Mouse (Mus musculus): ENCODE results near the gene Gja3.

DNA sequence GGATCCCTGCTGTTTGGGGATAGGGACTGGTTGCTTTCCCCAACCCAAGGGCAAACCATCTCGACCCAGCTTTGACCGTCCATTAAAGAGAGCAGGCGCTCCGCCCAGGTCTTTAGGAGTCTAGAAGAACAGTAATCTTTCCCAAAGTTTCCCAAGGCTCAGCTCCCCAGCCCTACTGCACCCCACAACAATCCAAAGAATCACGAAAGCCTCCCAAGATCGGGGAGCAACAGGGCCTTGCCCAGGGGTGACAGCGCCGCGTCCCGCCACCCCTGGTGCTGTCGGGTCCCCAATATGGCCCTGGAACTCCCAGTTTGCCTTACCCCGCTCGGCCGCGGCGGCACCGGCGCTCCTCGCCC lies 717 bp downstream of the Gja3 start:
- TF ChIP-seq CTCF (conservative IDR thresholded peaks at IDR 0.05 in 1 of 2, IDR thresholded peaks at IDR 0.05 in 1 of 2; ENCODE audit: low read depth in 2 of 2, low read length in 2 of 2) (no peak), MYC (IDR thresholded peaks at IDR 0.05; ENCODE audit: low read depth, low read length) (no peak), EP300 (IDR thresholded peaks at IDR 0.05; ENCODE audit: low read length) (no peak), E2F4 (IDR thresholded peaks at IDR 0.05; ENCODE audit: insufficient replicate concordance, low read depth, low read length) (no peak), GABPA (IDR thresholded peaks at IDR 0.05; ENCODE audit: insufficient replicate concordance, low read depth, low read length) (no peak), POLR2A (IDR thresholded peaks at IDR 0.05; ENCODE audit: low read depth, low read length) (no peak), BHLHE40 (IDR thresholded peaks at IDR 0.05; ENCODE audit: low read depth, low read length) (no peak), CHD2 (IDR thresholded peaks at IDR 0.05; ENCODE audit: low read length) (no peak), ZC3H11A (IDR thresholded peaks at IDR 0.05; ENCODE audit: low read depth, low read length) (no peak), KAT2A (IDR thresholded peaks at IDR 0.05; ENCODE audit: insufficient replicate concordance, low read length) (no peak), MEF2A (IDR thresholded peaks at IDR 0.05; ENCODE audit: borderline replicate concordance, low read depth, low read length) (no peak)
